Mouse (Mus musculus) cerebellum, adult 2 months (tissue): ENCODE results near the gene Oard1.

Experiments used
- CTCF ChIP-seq: fragments of 200-500 bp; IDR thresholded peaks from 2 replicates; pipeline ENCODE4 v1.5.1; 2011; ENCODE audit warnings: low read depth, mild to moderate bottlenecking, control low read depth, low read length, moderate library complexity, borderline replicate concordance; ENCODE audit not compliant: insufficient read depth
- POLR2A ChIP-seq: fragments of 200-500 bp; IDR thresholded peaks from 2 replicates; pipeline ENCODE4 v1.6.1; 2011; ENCODE audit warnings: low read length, control low read depth, borderline replicate concordance; ENCODE audit not compliant: insufficient read depth

- no peak for TF ChIP-seq POLR2A
- no peak for TF ChIP-seq CTCF
Measured at GRCm38 (mm10) chr17:48391446-48391845, 18.4 kb upstream of the Oard1 start.
